In genomic region chr14:25377900-25378716, GRCm38 (mm10) we compare ENCODE assay signal across 8 mouse cellular contexts.
DNase-seq lines count a peak whose midpoint lies in the region; ATAC-seq and TF ChIP-seq lines count a peak whose summit lies in the region.

No protein-coding gene starts in this region.

- H3ac ChIP-seq in myocyte (ENCODE audit: control insufficient read depth, insufficient read length), result peak overlapping the region; percentile 77

- no peaks in the 10 kb centered on the region for H3K27me3 ChIP-seq in heart, embryonic 13.5 days (replicated peaks)
- no peaks in the 10 kb centered on the region for H3K27me3 ChIP-seq in kidney, postnatal 0 days (ENCODE audit: insufficient read depth, low read length)
- no peaks in the 10 kb centered on the region for H3K27me3 ChIP-seq in liver, adult 2 months (ENCODE audit: control insufficient read depth, insufficient read depth, low read length)
- no peaks in the 10 kb centered on the region for H3K27me3 ChIP-seq in myocyte (ENCODE audit: control insufficient read depth, insufficient read depth, insufficient read length)

- H3K27ac ChIP-seq in embryonic fibroblast, embryonic 13.5 days (ENCODE audit: insufficient read depth, low read length), result peak overlapping the region; percentile 99
- H3K27ac ChIP-seq in heart, embryonic 13.5 days (replicated peaks), result peak overlapping the region; percentile 100
- peak overlapping the region; percentile 100 for H3K27ac ChIP-seq in kidney, postnatal 0 days
- peak overlapping the region; percentile 76 for H3K27ac ChIP-seq in liver, adult 2 months (replicated peaks; ENCODE audit: insufficient read depth, low read depth, low read length)

- 0 out of 2 replicates have a peak, but pooled peaks cover 4% of the 10 kb centered on the region for H3K4me1 ChIP-seq in embryonic fibroblast, embryonic 13.5 days (ENCODE audit: control insufficient read depth, insufficient read depth, low read length)
- peaks cover 39% of the 10 kb centered on the region for H3K4me1 ChIP-seq in heart, embryonic 13.5 days
- H3K4me1 ChIP-seq in kidney, postnatal 0 days (replicated peaks; ENCODE audit: insufficient read depth, low read length), result peaks cover 30% of the 10 kb centered on the region
- peaks cover 3% of the 10 kb centered on the region; the same call in 1 of the 2 replicates for H3K4me1 ChIP-seq in liver, adult 2 months (ENCODE audit: control insufficient read depth, insufficient read depth, low read length)

- no peaks in the 10 kb centered on the region for H3K79me2 ChIP-seq in liver, adult 2 months (ENCODE audit: control insufficient read depth, insufficient read depth, low read length)
- peaks cover 15% of the 10 kb centered on the region for H3K79me2 ChIP-seq in myocyte (ENCODE audit: control insufficient read depth, insufficient read depth)

- WGBS in heart, embryonic 13.5 days, result 1% methylated on average over 54 of the region's 54 CpGs
- WGBS in kidney, postnatal 0 days, result under 1% methylated on average over 45 of the region's 54 CpGs
- WGBS in liver, adult 2 months, result 6% methylated on average over 54 of the region's 54 CpGs

- H3K9me3 ChIP-seq in heart, embryonic 13.5 days, result no peaks in the 10 kb centered on the region
- no peaks in the 10 kb centered on the region for H3K9me3 ChIP-seq in kidney, postnatal 0 days (replicated peaks; ENCODE audit: low read length)

- H3K4me2 ChIP-seq in heart, embryonic 13.5 days, result peak overlapping the region; percentile 76
- peak overlapping the region; percentile 56 for H3K4me2 ChIP-seq in kidney, postnatal 0 days (ENCODE audit: low read length)
- peak overlapping the region; percentile 85 for H3K4me2 ChIP-seq in myocyte (ENCODE audit: low read depth)

- H3K9ac ChIP-seq in heart, embryonic 13.5 days, result peak overlapping the region; percentile 88
- peak overlapping the region; percentile 74 for H3K9ac ChIP-seq in kidney, postnatal 0 days (ENCODE audit: low read depth, low read length)
- peak overlapping the region; percentile 63 for H3K9ac ChIP-seq in liver, adult 2 months (ENCODE audit: low read depth, low read length)

- H3K36me3 ChIP-seq in heart, embryonic 13.5 days, result no peaks in the 10 kb centered on the region
- H3K36me3 ChIP-seq in kidney, postnatal 0 days (ENCODE audit: insufficient read depth, low read length), result no peaks in the 10 kb centered on the region
- no peaks in the 10 kb centered on the region for H3K36me3 ChIP-seq in liver, adult 2 months (ENCODE audit: control insufficient read depth, insufficient read depth, low read length)
- no peaks in the 10 kb centered on the region for H3K36me3 ChIP-seq in myocyte (ENCODE audit: control insufficient read depth, insufficient read depth)

- ATAC-seq in heart, embryonic 13.5 days (ENCODE audit: extremely low read depth, insufficient number of reproducible peaks, low FRiP score, low TSS enrichment), result peak; percentile 73
- ATAC-seq in kidney, postnatal 0 days (replicated peaks; ENCODE audit: low FRiP score, low read depth), result peak; percentile 91

- TF ChIP-seq CTCF in embryonic fibroblast, embryonic 13.5 days (IDR thresholded peaks at IDR 0.05; ENCODE audit: borderline replicate concordance, insufficient read depth, low read length), result no peak
- TF ChIP-seq CTCF in kidney, postnatal 0 days (IDR thresholded peaks at IDR 0.05; ENCODE audit: low read depth), result no peak
- no peak for TF ChIP-seq CTCF in liver, adult 2 months (IDR thresholded peaks at IDR 0.05; ENCODE audit: low read depth, low read length)

- peak; percentile 83 for DNase-seq in 3134 (ENCODE audit: extremely low read depth, insufficient read length, low spot score)
- peak; percentile 88 to 91 for DNase-seq in adrenal gland, postnatal 36 days
- DNase-seq in kidney, postnatal 0 days (ENCODE audit: low spot score), result peak; percentile 99
- DNase-seq in liver, adult 2 months (ENCODE audit: extremely low read depth, low read depth, low spot score), result peak; percentile 48
- DNase-seq in spleen, postnatal 4 days (ENCODE audit: low spot score in 2 of 2), result peak; percentile 66 to 83

- TF ChIP-seq POLR2A in embryonic fibroblast, embryonic 13.5 days (IDR thresholded peaks at IDR 0.05; ENCODE audit: low read depth, low read length), result peak; percentile 55
- TF ChIP-seq POLR2A in liver, adult 2 months (IDR thresholded peaks at IDR 0.05; ENCODE audit: extremely low read depth, insufficient read depth, low read length), result 0 out of 2 replicates have a peak, but pooled peaks have one; percentile 29
- TF ChIP-seq POLR2A in myocyte (IDR thresholded peaks at IDR 0.05; ENCODE audit: insufficient read length, low read depth), result peak; percentile 74

- peak overlapping the region; percentile 27 for H3K4me3 ChIP-seq in embryonic fibroblast, embryonic 13.5 days (ENCODE audit: insufficient read depth, low read length)
- H3K4me3 ChIP-seq in heart, embryonic 13.5 days, result peak overlapping the region; percentile 60
- H3K4me3 ChIP-seq in kidney, postnatal 0 days (replicated peaks; ENCODE audit: low read depth, low read length), result peak overlapping the region; percentile 39
- peak overlapping the region; percentile 56 for H3K4me3 ChIP-seq in liver, adult 2 months (ENCODE audit: insufficient read depth, low read depth, low read length)
- peak overlapping the region; percentile 34 for H3K4me3 ChIP-seq in myocyte

TF ChIP-seq in myocyte, 11 proteins besides CTCF, POLR2A, EP300 and RAD21:
- TF ChIP-seq REST (IDR thresholded peaks at IDR 0.05; ENCODE audit: insufficient read depth, insufficient read length), result no peak
- no peak for TF ChIP-seq MAX (IDR thresholded peaks at IDR 0.05; ENCODE audit: low read depth)
- TF ChIP-seq MYOD1 (IDR thresholded peaks at IDR 0.05; ENCODE audit: control insufficient read depth in 1 of 3, insufficient read length in 2 of 3, low read depth in 2 of 3), result peak in 1 of 3 experiments; percentile 3
- no peak for TF ChIP-seq TCF12 (IDR thresholded peaks at IDR 0.05; ENCODE audit: insufficient read depth, poor library complexity, severe bottlenecking)

Comparison
In these comparisons a context has a peak if more than half of its experiments do, and no peak if none do; other contexts are left out.
1. Peak in every context shown above with its lines: DNase-seq, ATAC-seq, H3K4me3 ChIP-seq and H3K27ac ChIP-seq.
2. DNase-seq: peak in every context shown above with its lines; median percentile 99 in kidney, postnatal 0 days; 90 in adrenal gland, postnatal 36 days; 83 in 3134; 74 in spleen, postnatal 4 days; 48 in liver, adult 2 months.